Mouse (Mus musculus): ENCODE results near the gene Rpl36al. TPM values are rescaled to one million over a fixed set of nuclear protein-coding genes. Genes with fewer than 3 reads are reported as not detected.

Rpl36al gene
- polyA plus RNA-seq, 1 experiment, result not detected

- H3K4me1 ChIP-seq (ENCODE audit: control insufficient read depth, insufficient read depth, low read length), result peaks cover 6% of the 10 kb centered on the region; the same call in 1 of the 2 replicates
- no peak overlapping the region for H3K4me3 ChIP-seq (ENCODE audit: insufficient read depth, low read depth, low read length)
- WGBS, result 94% methylated on average over 13 of the region's 13 CpGs
- TF ChIP-seq CTCF (IDR thresholded peaks at IDR 0.05; ENCODE audit: insufficient read depth, low read depth, low read length) (no peak), POLR2A (IDR thresholded peaks at IDR 0.05; ENCODE audit: insufficient read depth, low read depth, low read length) (no peak)
- H3K27ac ChIP-seq (ENCODE audit: insufficient read depth, low read depth, low read length), result no peak overlapping the region
These were observed 29.4 kb upstream of the Rpl36al start for GRCm38 (mm10) chr12:69213186-69213777.

- 70% methylated on average over 5 of the region's 5 CpGs for WGBS
- peaks cover 4% of the 10 kb centered on the region; the same call in 1 of the 2 replicates for H3K4me1 ChIP-seq (ENCODE audit: control insufficient read depth, insufficient read depth, low read length)
- TF ChIP-seq POLR2A (IDR thresholded peaks at IDR 0.05; ENCODE audit: insufficient read depth, low read depth, low read length) (no peak), CTCF (IDR thresholded peaks at IDR 0.05; ENCODE audit: insufficient read depth, low read depth, low read length) (no peak)
- H3K4me3 ChIP-seq (ENCODE audit: insufficient read depth, low read depth, low read length), result no peak overlapping the region
- no peak overlapping the region for H3K27ac ChIP-seq (ENCODE audit: insufficient read depth, low read depth, low read length)
These were observed 27.2 kb upstream of the Rpl36al start for GRCm38 (mm10) chr12:69211057-69211456.

DNA sequence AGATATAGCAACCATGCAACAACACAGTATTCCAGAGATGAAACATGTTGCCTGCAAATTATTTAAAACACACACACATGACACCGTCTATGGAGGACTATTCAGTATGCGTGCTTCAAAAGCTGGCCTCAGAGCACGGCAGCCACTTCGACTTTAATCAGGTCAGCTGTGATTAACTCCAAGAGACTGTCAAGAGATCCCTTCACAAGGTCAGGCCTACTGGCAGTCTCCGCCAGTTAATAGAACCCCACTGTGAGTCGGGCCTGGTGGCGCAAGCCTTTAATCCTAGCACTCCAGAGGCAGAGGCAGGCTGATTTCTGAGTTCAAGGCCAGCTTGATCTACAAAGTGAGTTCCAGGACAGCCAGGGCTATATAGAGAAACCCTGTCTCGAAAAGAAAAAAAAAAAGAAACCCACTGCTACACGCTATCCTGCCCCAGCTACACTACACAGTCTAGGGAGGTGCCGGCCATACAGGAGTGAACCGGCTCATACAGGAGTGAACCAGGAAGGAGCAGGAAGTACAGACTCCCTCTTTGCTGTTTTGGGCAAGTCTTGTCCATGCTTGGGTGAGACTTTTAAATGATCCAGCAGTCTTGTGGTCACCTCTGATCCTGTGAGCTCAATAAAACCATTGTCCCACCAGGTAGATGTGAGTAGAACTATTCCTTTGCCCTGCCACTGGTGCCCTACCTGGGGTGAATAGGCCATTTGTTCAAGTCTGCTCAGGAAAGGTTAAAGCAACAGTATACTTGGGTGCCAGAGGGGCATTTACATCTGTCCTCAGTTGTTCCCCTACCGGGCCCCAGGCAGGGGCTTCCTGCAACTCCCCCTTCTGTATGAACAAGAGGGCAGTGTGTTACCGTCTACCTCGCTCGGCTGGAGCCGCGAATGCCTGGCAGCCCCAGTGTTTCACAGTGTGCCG is 26.4 kb upstream of the Rpl36al start:
- Histone ChIP-seq H3K4me1 (ENCODE audit: control insufficient read depth, insufficient read depth, low read length) (peaks cover 4% of the 10 kb centered on the region; the same call in 1 of the 2 replicates), H3K27ac (ENCODE audit: insufficient read depth, low read depth, low read length) (no peak overlapping the region), H3K4me3 (ENCODE audit: insufficient read depth, low read depth, low read length) (no peak overlapping the region)
- TF ChIP-seq CTCF (IDR thresholded peaks at IDR 0.05; ENCODE audit: insufficient read depth, low read depth, low read length) (no peak), POLR2A (IDR thresholded peaks at IDR 0.05; ENCODE audit: insufficient read depth, low read depth, low read length) (no peak)
- 81% methylated on average over 18 of the region's 18 CpGs for whole genome bisulfite sequencing

GRCm38 (mm10) chr12:69208520-69208919 is 24.6 kb upstream of the Rpl36al start:
- no peak overlapping the region for H3K27ac ChIP-seq (ENCODE audit: insufficient read depth, low read depth, low read length)
- WGBS, result 97% methylated on average over 2 of the region's 2 CpGs
- TF ChIP-seq CTCF (IDR thresholded peaks at IDR 0.05; ENCODE audit: insufficient read depth, low read depth, low read length), result no peak
- no peak for TF ChIP-seq POLR2A (IDR thresholded peaks at IDR 0.05; ENCODE audit: insufficient read depth, low read depth, low read length)

GRCm38 (mm10) chr12:69207926-69208325 is 24.0 kb upstream of the Rpl36al start:
- WGBS, result 89% methylated on average over 7 of the region's 7 CpGs
- no peak for TF ChIP-seq POLR2A (IDR thresholded peaks at IDR 0.05; ENCODE audit: insufficient read depth, low read depth, low read length)
- TF ChIP-seq CTCF (IDR thresholded peaks at IDR 0.05; ENCODE audit: insufficient read depth, low read depth, low read length), result no peak
- no peak overlapping the region for H3K4me3 ChIP-seq (ENCODE audit: insufficient read depth, low read depth, low read length)

More at GRCm38 (mm10) chr12:69208520-69208919, 24.6 kb upstream of the Rpl36al start:
- Histone ChIP-seq H3K4me3 (ENCODE audit: insufficient read depth, low read depth, low read length) (no peak overlapping the region), H3K4me1 (ENCODE audit: control insufficient read depth, insufficient read depth, low read length) (peaks cover 2% of the 10 kb centered on the region; the same call in 1 of the 2 replicates)

DNA sequence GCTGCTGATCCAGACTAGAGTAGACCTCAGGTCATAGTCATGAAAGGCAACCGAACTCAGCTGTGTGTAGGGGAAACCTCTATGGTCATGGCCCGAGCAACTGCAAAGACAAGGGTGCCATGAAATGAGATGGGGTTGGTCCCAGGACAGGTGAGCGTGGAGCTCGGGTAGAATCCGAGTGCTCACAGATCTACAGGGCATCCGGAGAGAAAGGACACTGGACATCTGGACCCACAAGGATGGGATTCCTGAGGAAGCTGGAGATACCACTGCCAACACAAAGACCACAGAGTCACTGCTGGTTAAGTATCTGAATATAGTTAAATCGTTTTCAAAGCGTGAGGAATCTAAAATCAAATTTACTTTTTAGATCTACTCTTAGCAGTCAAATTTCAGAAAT is 23.5 kb upstream of the Rpl36al start:
- H3K27ac ChIP-seq (ENCODE audit: insufficient read depth, low read depth, low read length), result no peak overlapping the region
- TF ChIP-seq POLR2A (IDR thresholded peaks at IDR 0.05; ENCODE audit: insufficient read depth, low read depth, low read length), result no peak
- WGBS, result 93% methylated on average over 8 of the region's 8 CpGs
- H3K4me1 ChIP-seq (ENCODE audit: control insufficient read depth, insufficient read depth, low read length), result peaks cover 2% of the 10 kb centered on the region; the same call in 1 of the 2 replicates
- H3K4me3 ChIP-seq (ENCODE audit: insufficient read depth, low read depth, low read length), result no peak overlapping the region

More at GRCm38 (mm10) chr12:69207926-69208325, 24.0 kb upstream of the Rpl36al start:
- Histone ChIP-seq H3K27ac (ENCODE audit: insufficient read depth, low read depth, low read length) (no peak overlapping the region), H3K4me1 (ENCODE audit: control insufficient read depth, insufficient read depth, low read length) (peaks cover 2% of the 10 kb centered on the region; the same call in 1 of the 2 replicates)

- H3K4me3 ChIP-seq (ENCODE audit: insufficient read depth, low read depth, low read length), result no peak within 1 kb of the TSS
- no peak within 1 kb of the TSS for H3K27ac ChIP-seq (ENCODE audit: insufficient read depth, low read depth, low read length)
- 63% methylated on average over 16 of the region's 16 CpGs for WGBS
- TF ChIP-seq POLR2A (IDR thresholded peaks at IDR 0.05; ENCODE audit: insufficient read depth, low read depth, low read length) (no peak), CTCF (IDR thresholded peaks at IDR 0.05; ENCODE audit: insufficient read depth, low read depth, low read length) (no peak)
- peaks cover 2% of the 10 kb centered on the region; the same call in 1 of the 2 replicates for H3K4me1 ChIP-seq (ENCODE audit: control insufficient read depth, insufficient read depth, low read length)
These were observed 20.4 kb upstream of the Rpl36al start, which contains the start of gene Gm49384 for GRCm38 (mm10) chr12:69204052-69204833. Gene Gm49384 (minus strand): TSS chr12:69204267.

DNA sequence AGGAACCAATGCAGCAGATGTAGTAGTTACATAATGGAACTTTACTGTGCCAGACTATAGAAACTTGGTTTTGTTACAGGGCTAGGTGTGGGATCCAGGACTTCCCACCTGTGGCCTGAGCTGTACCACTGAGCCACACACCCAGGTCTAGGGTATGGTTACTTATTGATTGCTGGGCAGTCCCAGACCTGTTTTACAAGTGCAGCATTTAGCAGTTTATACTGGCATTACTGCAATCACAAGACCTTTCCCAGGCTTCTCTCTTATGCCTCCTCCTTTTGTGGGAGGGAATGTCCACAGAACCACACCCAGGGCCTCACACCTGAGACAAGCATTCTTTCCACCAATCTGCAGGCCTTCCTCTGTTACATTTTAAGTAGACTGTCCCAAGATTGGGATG is 15.1 kb upstream of the Rpl36al start:
- peaks cover 7% of the 10 kb centered on the region; the same call in 1 of the 2 replicates for H3K4me1 ChIP-seq (ENCODE audit: control insufficient read depth, insufficient read depth, low read length)
- no peak overlapping the region for H3K4me3 ChIP-seq (ENCODE audit: insufficient read depth, low read depth, low read length)
- no peak for TF ChIP-seq CTCF (IDR thresholded peaks at IDR 0.05; ENCODE audit: insufficient read depth, low read depth, low read length)
- TF ChIP-seq POLR2A (IDR thresholded peaks at IDR 0.05; ENCODE audit: insufficient read depth, low read depth, low read length), result no peak
- no peak overlapping the region for H3K27ac ChIP-seq (ENCODE audit: insufficient read depth, low read depth, low read length)

Measured in olfactory bulb, adult 2 months (tissue).